8 mouse cellular contexts compared by ENCODE assay signal in the genomic region with DNA sequence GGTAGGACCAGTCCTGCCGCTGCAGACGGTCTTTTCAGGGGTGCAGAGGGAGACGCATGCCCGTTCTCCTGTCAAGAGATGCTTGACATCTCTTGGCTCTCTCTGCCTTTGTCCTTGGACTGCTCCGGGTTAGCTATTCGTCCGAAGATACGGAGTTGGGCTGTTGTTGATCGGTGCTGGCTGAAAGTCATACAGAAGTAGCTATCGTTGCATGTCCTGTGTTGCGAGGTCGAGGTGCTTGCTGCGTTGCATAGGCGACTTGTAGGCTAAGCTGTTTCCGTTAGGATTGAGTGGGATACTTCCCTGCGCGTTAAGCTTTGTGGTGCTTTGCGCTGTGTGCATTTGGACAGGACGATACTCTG. TPM values are rescaled to one million over a fixed set of nuclear protein-coding genes. Genes with fewer than 3 reads are reported as not detected.
DNase-seq lines count a peak whose midpoint lies in the region; ATAC-seq and TF ChIP-seq lines count a peak whose summit lies in the region.

No protein-coding gene starts in this region.

- peak overlapping the region; percentile 98 for H3K9ac ChIP-seq in lung, embryonic 14.5 days
- H3K9ac ChIP-seq in heart, embryonic 14.5 days (ENCODE audit: low read length) = peak overlapping the region; percentile 99
- peak overlapping the region; percentile 98 for H3K9ac ChIP-seq in limb, embryonic 14.5 days (ENCODE audit: low read depth, low read length, severe bottlenecking)
- H3K9ac ChIP-seq in neural tube, embryonic 14.5 days (replicated peaks; ENCODE audit: low read depth, low read length) = peak overlapping the region; percentile 99

- no peak for TF ChIP-seq CTCF in lung, embryonic 14.5 days (IDR thresholded peaks at IDR 0.05; ENCODE audit: low read depth)

- no peaks in the 10 kb centered on the region for H3K9me3 ChIP-seq in lung, embryonic 14.5 days (ENCODE audit: low read depth, low read length)
- no peaks in the 10 kb centered on the region for H3K9me3 ChIP-seq in heart, embryonic 14.5 days (ENCODE audit: control insufficient read depth, low read length)
- H3K9me3 ChIP-seq in limb, embryonic 14.5 days (ENCODE audit: control insufficient read depth, low read length) = no peaks in the 10 kb centered on the region
- H3K9me3 ChIP-seq in neural tube, embryonic 14.5 days (ENCODE audit: control insufficient read depth, low read length) = no peaks in the 10 kb centered on the region

- peak overlapping the region; percentile 94 for H3K4me2 ChIP-seq in lung, embryonic 14.5 days
- H3K4me2 ChIP-seq in heart, embryonic 14.5 days (ENCODE audit: low read length) = peak overlapping the region; percentile 95
- H3K4me2 ChIP-seq in limb, embryonic 14.5 days (replicated peaks; ENCODE audit: low read depth, low read length, severe bottlenecking) = peak overlapping the region; percentile 91
- H3K4me2 ChIP-seq in neural tube, embryonic 14.5 days (ENCODE audit: low read depth, low read length) = peak overlapping the region; percentile 96

- H3K27me3 ChIP-seq in lung, embryonic 14.5 days (ENCODE audit: insufficient read depth, low read length) = no peaks in the 10 kb centered on the region
- no peaks in the 10 kb centered on the region for H3K27me3 ChIP-seq in heart, embryonic 14.5 days (ENCODE audit: control insufficient read depth, insufficient read depth, low read length)
- no peaks in the 10 kb centered on the region for H3K27me3 ChIP-seq in limb, embryonic 14.5 days (ENCODE audit: control insufficient read depth, insufficient read depth, low read length)
- H3K27me3 ChIP-seq in neural tube, embryonic 14.5 days (ENCODE audit: control insufficient read depth, insufficient read depth, low read length) = no peaks in the 10 kb centered on the region

- H3K36me3 ChIP-seq in lung, embryonic 14.5 days (ENCODE audit: insufficient read depth) = peaks cover 6% of the 10 kb centered on the region; the same call in 1 of the 2 replicates
- H3K36me3 ChIP-seq in heart, embryonic 14.5 days (ENCODE audit: control insufficient read depth, insufficient read depth, low read length) = peaks cover 12% of the 10 kb centered on the region; the same call in 1 of the 2 replicates
- H3K36me3 ChIP-seq in limb, embryonic 14.5 days (ENCODE audit: control insufficient read depth, insufficient read depth, low read length) = peaks cover 6% of the 10 kb centered on the region
- no peaks in the 10 kb centered on the region for H3K36me3 ChIP-seq in neural tube, embryonic 14.5 days (ENCODE audit: control insufficient read depth, insufficient read depth, low read length)

- under 1% methylated on average over 19 of the region's 19 CpGs for WGBS in lung, embryonic 14.5 days
- under 1% methylated on average over 19 of the region's 19 CpGs for WGBS in heart, embryonic 14.5 days
- WGBS in limb, embryonic 14.5 days = 2% methylated on average over 19 of the region's 19 CpGs
- WGBS in neural tube, embryonic 14.5 days = under 1% methylated on average over 19 of the region's 19 CpGs

- H3K4me1 ChIP-seq in lung, embryonic 14.5 days (ENCODE audit: insufficient read depth) = peaks cover 9% of the 10 kb centered on the region
- H3K4me1 ChIP-seq in brown adipose tissue, adult 24 weeks (ENCODE audit: control insufficient read depth, insufficient read depth, insufficient read length, low read length) = peaks cover 27% of the 10 kb centered on the region
- peaks cover 6 to 51% of the 10 kb centered on the region in 2 experiments for H3K4me1 ChIP-seq in heart, embryonic 14.5 days (ENCODE audit: control insufficient read depth in 2 of 2, insufficient read depth in 2 of 2, low read length in 2 of 2)
- H3K4me1 ChIP-seq in limb, embryonic 14.5 days (ENCODE audit: control insufficient read depth, insufficient read depth, low read length) = peaks cover 19% of the 10 kb centered on the region
- peaks cover 34% of the 10 kb centered on the region for H3K4me1 ChIP-seq in neural tube, embryonic 14.5 days (ENCODE audit: control insufficient read depth, insufficient read depth, low read length)

- peak overlapping the region; percentile 97 for H3K4me3 ChIP-seq in lung, embryonic 14.5 days (ENCODE audit: low read depth, low read length)
- H3K4me3 ChIP-seq in brown adipose tissue, adult 24 weeks (ENCODE audit: insufficient read depth, low read depth, low read length) = peak overlapping the region; percentile 95
- H3K4me3 ChIP-seq in heart, embryonic 14.5 days (ENCODE audit: control insufficient read depth in 1 of 2, insufficient read depth in 1 of 2, low read depth in 1 of 2, low read length in 2 of 2) = peak overlapping the region; percentile 98 to 99
- peak overlapping the region; percentile 98 for H3K4me3 ChIP-seq in limb, embryonic 14.5 days (replicated peaks; ENCODE audit: low read length)
- peak overlapping the region; percentile 95 for H3K4me3 ChIP-seq in neural tube, embryonic 14.5 days (ENCODE audit: low read depth, low read length)

- ATAC-seq in lung, embryonic 14.5 days (ENCODE audit: insufficient read depth) = no peak
- ATAC-seq in heart, embryonic 14.5 days (ENCODE audit: insufficient number of reproducible peaks, insufficient read depth, low FRiP score, low read depth) = no peak
- no peak for ATAC-seq in limb, embryonic 14.5 days (ENCODE audit: low FRiP score, low read depth)
- no peak for ATAC-seq in neural tube, embryonic 14.5 days (ENCODE audit: low read depth)

- no peak for TF ChIP-seq POLR2A in limb, embryonic 14.5 days (IDR thresholded peaks at IDR 0.05; ENCODE audit: borderline replicate concordance, extremely low read depth, insufficient read depth, insufficient read length)

- intact Hi-C loops in gastrocnemius, postnatal 36 days (cut with DNase I) = no loop called here

- peak overlapping the region; percentile 99 for H3K27ac ChIP-seq in lung, embryonic 14.5 days (ENCODE audit: low read depth)
- no peak overlapping the region for H3K27ac ChIP-seq in brown adipose tissue, adult 24 weeks (replicated peaks; ENCODE audit: low read depth, low read length)
- peak overlapping the region; percentile 71 to 100 for H3K27ac ChIP-seq in heart, embryonic 14.5 days (replicated peaks in 1 of 2; ENCODE audit: control insufficient read depth in 1 of 2, insufficient read depth in 1 of 2, low read depth in 2 of 2, low read length in 2 of 2)
- peak overlapping the region; percentile 99 for H3K27ac ChIP-seq in limb, embryonic 14.5 days (replicated peaks; ENCODE audit: low read depth, low read length)
- H3K27ac ChIP-seq in neural tube, embryonic 14.5 days (ENCODE audit: low read depth, low read length) = peak overlapping the region; percentile 100

- peak; percentile 52 for DNase-seq in lung, embryonic 14.5 days
- DNase-seq in lung, postnatal 25 days (ENCODE audit: low spot score) = no peak
- DNase-seq in limb, embryonic 14.5 days (ENCODE audit: low spot score) = no peak
- no peak for DNase-seq in layer of hippocampus, postnatal 36 days
- DNase-seq in gastrocnemius, postnatal 36 days = no peak

RNA-seq across cellular contexts. Expression of gene Zbtb2, which starts 0.5 kb away (rescaled TPM):
- polyA plus RNA-seq in lung, embryonic 14.5 days (2014; fragmentation: Nextera tagmentation; extraction: Ambion mirVana) = 17.3 and 18.1 TPM in 2 replicates
- polyA plus RNA-seq in brown adipose tissue, adult 24 weeks (2012; ENCODE audit: insufficient read depth, insufficient read length, missing spikeins) = 3.6 and 5.0 TPM in 2 replicates
- 9.3 and 9.6 TPM in 2 replicates for polyA plus RNA-seq in heart, embryonic 14.5 days (2014; fragmentation: Nextera tagmentation; extraction: Ambion mirVana)
- polyA plus RNA-seq in limb, embryonic 14.5 days (2012; rRNA removed) = 12.5 and 14.0 TPM in 2 replicates
- 13.7 and 15.4 TPM in 2 replicates for polyA plus RNA-seq in limb, embryonic 14.5 days (2014; fragmentation: Nextera tagmentation; extraction: Ambion mirVana)
- polyA plus RNA-seq in neural tube, embryonic 14.5 days (2014; fragmentation: Nextera tagmentation; extraction: Ambion mirVana) = 12.9 and 17.9 TPM in 2 replicates
- total RNA-seq in layer of hippocampus, postnatal 36 days (2021) = 10 to 100 TPM; 12.4 to 13.4 TPM
- total RNA-seq in gastrocnemius, postnatal 36 days (2021) = 1 to 10 TPM; 5.1 to 6.3 TPM

RNA-seq across cellular contexts. Expression of gene Rmnd1, which starts 43.8 kb away (rescaled TPM):
- polyA plus RNA-seq in lung, embryonic 14.5 days (2014; fragmentation: Nextera tagmentation; extraction: Ambion mirVana) = 46.0 and 46.3 TPM in 2 replicates
- 116 and 132 TPM in 2 replicates for polyA plus RNA-seq in brown adipose tissue, adult 24 weeks (2012; ENCODE audit: insufficient read depth, insufficient read length, missing spikeins)
- 102 and 106 TPM in 2 replicates for polyA plus RNA-seq in heart, embryonic 14.5 days (2014; fragmentation: Nextera tagmentation; extraction: Ambion mirVana)
- 63.4 and 64.0 TPM in 2 replicates for polyA plus RNA-seq in limb, embryonic 14.5 days (2012; rRNA removed)
- 46.3 and 53.8 TPM in 2 replicates for polyA plus RNA-seq in limb, embryonic 14.5 days (2014; fragmentation: Nextera tagmentation; extraction: Ambion mirVana)
- polyA plus RNA-seq in neural tube, embryonic 14.5 days (2014; fragmentation: Nextera tagmentation; extraction: Ambion mirVana) = 52.1 and 54.2 TPM in 2 replicates
- 10 to 100 TPM; 39.5 to 40.6 TPM for total RNA-seq in layer of hippocampus, postnatal 36 days (2021)
- total RNA-seq in gastrocnemius, postnatal 36 days (2021) = 10 to 100 TPM; 38.5 to 42.1 TPM

RNA-seq across cellular contexts. Expression of gene Armt1, which starts 43.9 kb away (rescaled TPM):
- 20.7 and 21.1 TPM in 2 replicates for polyA plus RNA-seq in lung, embryonic 14.5 days (2014; fragmentation: Nextera tagmentation; extraction: Ambion mirVana)
- polyA plus RNA-seq in brown adipose tissue, adult 24 weeks (2012; ENCODE audit: insufficient read depth, insufficient read length, missing spikeins) = 14.7 and 18.2 TPM in 2 replicates
- 13.9 and 16.8 TPM in 2 replicates for polyA plus RNA-seq in heart, embryonic 14.5 days (2014; fragmentation: Nextera tagmentation; extraction: Ambion mirVana)
- polyA plus RNA-seq in limb, embryonic 14.5 days (2012; rRNA removed) = 21.9 and 22.0 TPM in 2 replicates
- 17.3 and 18.1 TPM in 2 replicates for polyA plus RNA-seq in limb, embryonic 14.5 days (2014; fragmentation: Nextera tagmentation; extraction: Ambion mirVana)
- 10.6 and 16.7 TPM in 2 replicates for polyA plus RNA-seq in neural tube, embryonic 14.5 days (2014; fragmentation: Nextera tagmentation; extraction: Ambion mirVana)
- total RNA-seq in layer of hippocampus, postnatal 36 days (2021) = 10 to 100 TPM; 24.8 to 25.1 TPM
- total RNA-seq in gastrocnemius, postnatal 36 days (2021) = 10 to 100 TPM; 10.8 to 11.5 TPM
